Mouse (Mus musculus) splenic B cell, adult 2 months (primary cell): Measurements from ENCODE around the gene Bub1.

Experiments used
- DNase-seq: peaks from one replicate; pipeline ENCODE4 v3.0.0-alpha.2; 2011; ENCODE audit warnings: low read depth, low spot score
- H3K27me3 ChIP-seq: 2 replicates; pipeline ENCODE4 v1.6.1; 2012; ENCODE audit warnings: mild to moderate bottlenecking, low read length, moderate library complexity, mixed read lengths; ENCODE audit not compliant: control insufficient read depth, poor library complexity, insufficient read depth, severe bottlenecking
- H3K36me3 ChIP-seq: 2 replicates; pipeline ENCODE4 v1.6.1; 2012; ENCODE audit warnings: mild to moderate bottlenecking, low read length, moderate library complexity, mixed read lengths; ENCODE audit not compliant: control insufficient read depth, poor library complexity, insufficient read depth, severe bottlenecking

The Bub1 gene

GRCm38 (mm10) chr2:127754113-127754512, 77.6 kb downstream of the Bub1 start:
- no peaks in the 10 kb centered on the region for H3K27me3 ChIP-seq
- DNase-seq, result no peak
- H3K36me3 ChIP-seq, result no peaks in the 10 kb centered on the region

GRCm38 (mm10) chr2:127751849-127752610, 79.6 kb downstream of the Bub1 start:
- DNase-seq, result peak; percentile 37
- Histone ChIP-seq H3K27me3 (no peaks in the 10 kb centered on the region), H3K36me3 (no peaks in the 10 kb centered on the region)
